Mouse (Mus musculus) cerebral cortex, adult 2 months (tissue): ENCODE data around the gene Faf2.

Source experiments
- WGBS: fragments of 180-500 bp; shearing (Covaris S2); methylation state at CpG from one replicate; pipeline ENCODE4 v1.1.7; 2018; 5-methylcytosine and 5-hydroxymethylcytosine counted together

The Faf2 gene

GRCm38 (mm10) chr13:54608002-54608401 is 13.6 kb upstream of the Faf2 start:
- 49% methylated on average over 3 of the region's 3 CpGs for WGBS

- WGBS: 7% methylated on average over 8 of the region's 8 CpGs
These were observed 12.9 kb upstream of the Faf2 start for GRCm38 (mm10) chr13:54608666-54609065.

- WGBS: 14% methylated on average over 1 of the region's 1 CpGs
These were observed 12.3 kb upstream of the Faf2 start for GRCm38 (mm10) chr13:54609301-54609700.

- 8% methylated on average over 13 of the region's 13 CpGs for WGBS
These were observed 11.0 kb upstream of the Faf2 start for GRCm38 (mm10) chr13:54610613-54610971.

- WGBS: under 1% methylated on average over 66 of the region's 66 CpGs
These were observed 10.4 kb upstream of the Faf2 start, which contains the start of gene Cltb for GRCm38 (mm10) chr13:54610972-54611754. Gene Cltb (minus strand): TSS chr13:54611344.

- 74% methylated on average over 8 of the region's 8 CpGs for WGBS
These were observed 8.4 kb upstream of the Faf2 start for GRCm38 (mm10) chr13:54613141-54613540.

GRCm38 (mm10) chr13:54616307-54616706 is 5.3 kb upstream of the Faf2 start:
- 78% methylated on average over 8 of the region's 8 CpGs for WGBS

- WGBS: 64% methylated on average over 6 of the region's 6 CpGs
These were observed 4.6 kb upstream of the Faf2 start for GRCm38 (mm10) chr13:54616998-54617397.

- 1% methylated on average over 27 of the region's 27 CpGs for WGBS
These were observed 457 bp downstream of the Faf2 start for GRCm38 (mm10) chr13:54621960-54622521.

GRCm38 (mm10) chr13:54629128-54629527 is 7.5 kb downstream of the Faf2 start:
- 66% methylated on average over 4 of the region's 4 CpGs for WGBS

- WGBS: 65% methylated on average over 3 of the region's 3 CpGs
These were observed 11.2 kb downstream of the Faf2 start for GRCm38 (mm10) chr13:54632731-54633277.

GRCm38 (mm10) chr13:54635011-54635410 is 13.4 kb downstream of the Faf2 start:
- 93% methylated on average over 3 of the region's 3 CpGs for WGBS

- 54% methylated on average over 3 of the region's 3 CpGs for WGBS
These were observed 28.9 kb downstream of the Faf2 start for GRCm38 (mm10) chr13:54650461-54650860.

- WGBS: 53% methylated on average over 5 of the region's 5 CpGs
These were observed 39.3 kb downstream of the Faf2 start for GRCm38 (mm10) chr13:54660877-54661276.

GRCm38 (mm10) chr13:54661358-54661757 is 39.8 kb downstream of the Faf2 start:
- WGBS: 85% methylated on average over 12 of the region's 12 CpGs

- WGBS: 88% methylated on average over 4 of the region's 4 CpGs
These were observed 42.4 kb downstream of the Faf2 start for GRCm38 (mm10) chr13:54663999-54664398.

GRCm38 (mm10) chr13:54664509-54664908 is 42.9 kb downstream of the Faf2 start:
- 96% methylated on average over 1 of the region's 1 CpGs for WGBS

GRCm38 (mm10) chr13:54665062-54665461 is 43.5 kb downstream of the Faf2 start:
- WGBS: 96% methylated on average over 7 of the region's 7 CpGs

- WGBS: 87% methylated on average over 2 of the region's 2 CpGs
These were observed 48.9 kb downstream of the Faf2 start for GRCm38 (mm10) chr13:54670491-54670890.

- WGBS: 77% methylated on average over 11 of the region's 11 CpGs
These were observed 54.5 kb downstream of the Faf2 start for GRCm38 (mm10) chr13:54675895-54676590.

- 76% methylated on average over 4 of the region's 4 CpGs for WGBS
These were observed 56.7 kb downstream of the Faf2 start for GRCm38 (mm10) chr13:54678263-54678662.

GRCm38 (mm10) chr13:54680184-54680853 is 58.7 kb downstream of the Faf2 start:
- WGBS: 75% methylated on average over 17 of the region's 17 CpGs
